ENCODE assay signal across 21 mouse cellular contexts in the genomic region with DNA sequence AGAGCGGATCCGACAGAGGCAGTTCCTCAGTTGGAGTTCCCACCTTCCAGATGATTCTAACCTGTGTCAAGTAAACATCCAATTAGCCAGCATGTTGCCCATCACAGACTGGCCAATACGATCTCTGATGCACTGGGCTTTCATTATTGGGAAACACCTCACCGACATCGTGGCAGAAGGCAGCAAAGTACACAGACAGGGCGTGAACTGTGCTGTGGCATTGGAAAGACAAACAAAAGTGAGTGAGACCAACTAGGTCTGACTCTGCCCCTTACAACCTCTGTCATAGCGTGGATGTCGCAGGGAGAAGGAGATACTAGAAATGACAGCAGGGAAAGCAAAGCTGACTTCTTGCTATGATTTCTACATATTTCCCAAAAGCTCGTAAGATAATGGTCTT. TPM values are rescaled to one million over a fixed set of nuclear protein-coding genes. Genes with fewer than 3 reads are reported as not detected.
DNase-seq lines count a peak whose midpoint lies in the region; ATAC-seq and TF ChIP-seq lines count a peak whose summit lies in the region.
"Had no signal": no experiment of that assay in that cellular context is flagged by ENCODE, and none has a peak within 500 bp of the region (broad histone marks: within the 10 kb centered on the region; RNA-seq: fewer than 3 reads in every experiment).

No protein-coding gene starts in this region.

- no peak overlapping the region for H3K4me3 ChIP-seq in intestine, postnatal 0 days (ENCODE audit: low read depth, low read length)
- H3K4me3 ChIP-seq in intestine, embryonic 16.5 days (ENCODE audit: low read length): no peak overlapping the region
- H3K4me3 ChIP-seq in liver, adult 2 months (ENCODE audit: insufficient read depth, low read depth, low read length): no peak overlapping the region
- H3K4me3 ChIP-seq in liver, embryonic 12.5 days: no peak overlapping the region
- no peak overlapping the region for H3K4me3 ChIP-seq in liver, postnatal 0 days (ENCODE audit: low read depth, low read length)

- TF ChIP-seq POLR2A in liver, adult 2 months (IDR thresholded peaks at IDR 0.05; ENCODE audit: extremely low read depth, insufficient read depth, low read length): no peak

- no peak for TF ChIP-seq CTCF in intestine, postnatal 0 days (IDR thresholded peaks at IDR 0.05; ENCODE audit: low read depth)
- no peak for TF ChIP-seq CTCF in liver, adult 2 months (IDR thresholded peaks at IDR 0.05; ENCODE audit: low read depth, low read length)
- no peak for TF ChIP-seq CTCF in liver, postnatal 0 days (IDR thresholded peaks at IDR 0.05; ENCODE audit: low read depth)

- H3K9ac ChIP-seq in intestine, postnatal 0 days (ENCODE audit: low read depth, low read length): no peak overlapping the region
- no peak overlapping the region for H3K9ac ChIP-seq in intestine, embryonic 16.5 days (ENCODE audit: low read depth, low read length)
- H3K9ac ChIP-seq in liver, adult 2 months (ENCODE audit: low read depth, low read length): no peak overlapping the region
- no peak overlapping the region for H3K9ac ChIP-seq in liver, embryonic 12.5 days
- no peak overlapping the region for H3K9ac ChIP-seq in liver, postnatal 0 days (replicated peaks)

- no peaks in the 10 kb centered on the region for H3K4me1 ChIP-seq in intestine, postnatal 0 days (replicated peaks; ENCODE audit: control insufficient read depth, insufficient read depth, low read length)
- peaks cover 4% of the 10 kb centered on the region for H3K4me1 ChIP-seq in intestine, embryonic 16.5 days (ENCODE audit: control insufficient read depth, insufficient read depth, low read length)
- no peaks in the 10 kb centered on the region for H3K4me1 ChIP-seq in liver, adult 2 months (ENCODE audit: control insufficient read depth, insufficient read depth, low read length)
- H3K4me1 ChIP-seq in liver, embryonic 12.5 days: peaks cover 12% of the 10 kb centered on the region
- H3K4me1 ChIP-seq in liver, postnatal 0 days (ENCODE audit: insufficient read depth): peaks cover 2% of the 10 kb centered on the region; the same call in 1 of the 2 replicates

- no peaks in the 10 kb centered on the region for H3K79me2 ChIP-seq in liver, adult 2 months (ENCODE audit: control insufficient read depth, insufficient read depth, low read length)

- H3K27ac ChIP-seq in intestine, postnatal 0 days (ENCODE audit: low read depth, low read length): no peak overlapping the region
- no peak overlapping the region for H3K27ac ChIP-seq in intestine, embryonic 16.5 days (ENCODE audit: low read length)
- H3K27ac ChIP-seq in liver, adult 2 months (replicated peaks; ENCODE audit: insufficient read depth, low read depth, low read length): no peak overlapping the region
- H3K27ac ChIP-seq in liver, embryonic 12.5 days: no peak overlapping the region
- H3K27ac ChIP-seq in liver, postnatal 0 days (ENCODE audit: low read depth): no peak overlapping the region

- no peaks in the 10 kb centered on the region for H3K9me3 ChIP-seq in intestine, postnatal 0 days (ENCODE audit: control insufficient read depth)
- H3K9me3 ChIP-seq in intestine, embryonic 16.5 days (ENCODE audit: control insufficient read depth, low read length): no peaks in the 10 kb centered on the region
- no peaks in the 10 kb centered on the region for H3K9me3 ChIP-seq in liver, embryonic 12.5 days (replicated peaks)
- H3K9me3 ChIP-seq in liver, postnatal 0 days (ENCODE audit: low read length): no peaks in the 10 kb centered on the region
- H3K9me3 ChIP-seq: G1E had no signal

- no peaks in the 10 kb centered on the region for H3K36me3 ChIP-seq in intestine, postnatal 0 days (ENCODE audit: control insufficient read depth, insufficient read depth)
- H3K36me3 ChIP-seq in intestine, embryonic 16.5 days (ENCODE audit: control insufficient read depth, insufficient read depth, low read length): no peaks in the 10 kb centered on the region
- H3K36me3 ChIP-seq in liver, adult 2 months (ENCODE audit: control insufficient read depth, insufficient read depth, low read length): no peaks in the 10 kb centered on the region
- H3K36me3 ChIP-seq in liver, embryonic 12.5 days: no peaks in the 10 kb centered on the region
- no peaks in the 10 kb centered on the region for H3K36me3 ChIP-seq in liver, postnatal 0 days (replicated peaks; ENCODE audit: insufficient read depth, low read length)
- H3K36me3 ChIP-seq: G1E had no signal

- 0 out of 2 replicates have a peak, but pooled peaks have one; percentile 23 for ATAC-seq in intestine, postnatal 0 days
- ATAC-seq in intestine, embryonic 16.5 days: no peak
- ATAC-seq in liver, embryonic 12.5 days: no peak
- ATAC-seq in liver, postnatal 0 days: peak; percentile 75
- ATAC-seq: activated CD4-positive, CD25-positive, alpha-beta regulatory T cell, adult 4 months; CD4-positive, CD25-positive, alpha-beta regulatory T cell, adult 4 months; Patski had no signal

- DNase-seq in liver, adult 2 months (ENCODE audit: extremely low read depth, low read depth, low spot score): peak; percentile 55
- peak; percentile 27 for DNase-seq in liver, postnatal 0 days
- no peak for DNase-seq in liver
- DNase-seq: adrenal gland, adult 2 months; adrenal gland, adult 8-10 months; adrenal gland, postnatal 10 days; adrenal gland, postnatal 14 days; adrenal gland, postnatal 25 days; adrenal gland, postnatal 36 days; B cell, adult 2 months; cerebellum, adult 11 months; cerebellum, adult 11-12 months; cerebellum, adult 18-20 months had no signal

- WGBS in intestine, postnatal 0 days: 56% methylated on average over 9 of the region's 9 CpGs
- 75% methylated on average over 9 of the region's 9 CpGs for WGBS in intestine, embryonic 16.5 days
- 33% methylated on average over 9 of the region's 9 CpGs for WGBS in liver, adult 2 months
- 78% methylated on average over 9 of the region's 9 CpGs for WGBS in liver, embryonic 12.5 days (ENCODE audit: insufficient replicate concordance)
- WGBS in liver, postnatal 0 days (ENCODE audit: insufficient replicate concordance): 66% methylated on average over 9 of the region's 9 CpGs

- H3K27me3 ChIP-seq in intestine, postnatal 0 days (replicated peaks; ENCODE audit: control insufficient read depth, insufficient read depth, low read length): no peaks in the 10 kb centered on the region
- H3K27me3 ChIP-seq in intestine, embryonic 16.5 days (replicated peaks; ENCODE audit: control insufficient read depth, insufficient read depth, low read length): no peaks in the 10 kb centered on the region
- H3K27me3 ChIP-seq in liver, adult 2 months (ENCODE audit: control insufficient read depth, insufficient read depth, low read length): no peaks in the 10 kb centered on the region
- H3K27me3 ChIP-seq in liver, embryonic 12.5 days (replicated peaks): no peaks in the 10 kb centered on the region
- H3K27me3 ChIP-seq in liver, postnatal 0 days (ENCODE audit: insufficient read depth, low read length): no peaks in the 10 kb centered on the region
- H3K27me3 ChIP-seq: CH12.LX, Patski had no signal

- no peak overlapping the region for H3K4me2 ChIP-seq in intestine, postnatal 0 days (replicated peaks; ENCODE audit: low read depth)
- H3K4me2 ChIP-seq in intestine, embryonic 16.5 days (ENCODE audit: low read depth, low read length): no peak overlapping the region
- H3K4me2 ChIP-seq in liver, embryonic 12.5 days: no peak overlapping the region
- H3K4me2 ChIP-seq in liver, postnatal 0 days (ENCODE audit: low read depth, low read length): no peak overlapping the region

- peak; percentile 43; the same call in 1 of the 2 replicates for TF ChIP-seq EP300 in liver, postnatal 0 days (IDR thresholded peaks at IDR 0.05; ENCODE audit: low read depth)

RNA-seq across cellular contexts. Expression of gene Pgm2, which starts 4.0 kb away (rescaled TPM):
- polyA plus RNA-seq in intestine, postnatal 0 days (2015; fragmentation: Nextera tagmentation; extraction: Ambion mirVana): 30.1 and 36.3 TPM in 2 replicates
- polyA plus RNA-seq in intestine, embryonic 16.5 days (2015; fragmentation: Nextera tagmentation; extraction: Ambion mirVana): 37.6 and 38.5 TPM in 2 replicates
- 4.4 and 5.9 TPM in 2 replicates for total RNA-seq in liver, adult 2 months (2014; rRNA removed)
- polyA plus RNA-seq in liver, adult 2 months (2012; rRNA removed): 2.0 and 2.4 TPM in 2 replicates
- polyA plus RNA-seq in liver, embryonic 12.5 days (2016; fragmentation: Nextera tagmentation; extraction: Ambion mirVana): 32.3 and 34.3 TPM in 2 replicates
- polyA plus RNA-seq in liver, postnatal 0 days (2015; fragmentation: Nextera tagmentation; extraction: Ambion mirVana): 9.7 and 11.9 TPM in 2 replicates

Comparison
In these comparisons a context has a peak if more than half of its experiments do, and no peak if none do; other contexts are left out.
1. ATAC-seq: peak in intestine, postnatal 0 days (single experiment) and liver, postnatal 0 days (single experiment); none in intestine, embryonic 16.5 days (single experiment) and liver, embryonic 12.5 days (single experiment).